Mouse (Mus musculus) mouse trophoblast stem cell (cell line): ENCODE measurements around the gene Tmem254c.
"Not testable (repeated sequence)": the region's sequence is repeated elsewhere in the genome, so short reads cannot be mapped to it uniquely, and the experiment has no call there.

ENCODE experiments used
- in situ Hi-C, 2 experiments: fragments of 300-500 bp; cut with MseI, MboI; formaldehyde crosslinking; loops; 2 replicates in 1 of 2; 3 replicates in 1 of 2; pipeline ENCODE4 v1.15.1; 2025

Tmem254c gene

GRCm38 (mm10) chr14:26067325-26067633 lies at the start of gene Tmem254c:
Gene Tmem254c, minus strand, starts transcription at chr14:26067355.
- in situ Hi-C loops = not testable (repeated sequence)

- in situ Hi-C loops = not testable (repeated sequence)
Observed at GRCm38 (mm10) chr14:26097622-26098021, 30.5 kb upstream of the Tmem254c start.

GRCm38 (mm10) chr14:26081997-26082396 lies 14.8 kb upstream of the Tmem254c start, which contains the start of gene Cphx3:
Gene Cphx3, plus strand, starts transcription at chr14:26082297.
- in situ Hi-C loops = not testable (repeated sequence)

- in situ Hi-C loops = not testable (repeated sequence)
Observed at GRCm38 (mm10) chr14:26081216-26081615, 14.1 kb upstream of the Tmem254c start, which contains the start of gene Cphx2. Gene Cphx2, plus strand, starts transcription at chr14:26081516.

- in situ Hi-C loops = not testable (repeated sequence)
Observed at GRCm38 (mm10) chr14:26076620-26077390, 9.7 kb upstream of the Tmem254c start.

- in situ Hi-C loops = not testable (repeated sequence)
Observed at GRCm38 (mm10) chr14:26066574-26067324, 406 bp downstream of the Tmem254c start.

GRCm38 (mm10) chr14:26059362-26059761 lies 7.8 kb downstream of the Tmem254c start:
- in situ Hi-C loops = not testable (repeated sequence)

- in situ Hi-C loops = not testable (repeated sequence)
Observed at GRCm38 (mm10) chr14:26058184-26058583, 9.0 kb downstream of the Tmem254c start.

- in situ Hi-C loops = not testable (repeated sequence)
Observed at GRCm38 (mm10) chr14:26048767-26049166, 18.4 kb downstream of the Tmem254c start.

GRCm38 (mm10) chr14:26047026-26047425 lies 20.1 kb downstream of the Tmem254c start:
- in situ Hi-C loops = not testable (repeated sequence)

- in situ Hi-C loops = not testable (repeated sequence)
Observed at GRCm38 (mm10) chr14:26045007-26045406, 22.1 kb downstream of the Tmem254c start.

- in situ Hi-C loops = not testable (repeated sequence)
Observed at GRCm38 (mm10) chr14:26042611-26043010, 24.5 kb downstream of the Tmem254c start, which contains the start of gene Gm9780. Gene Gm9780, minus strand, starts transcription at chr14:26042711.

GRCm38 (mm10) chr14:26035439-26035838 lies 31.7 kb downstream of the Tmem254c start:
- in situ Hi-C loops = not testable (repeated sequence)

- in situ Hi-C loops = not testable (repeated sequence)
Observed at GRCm38 (mm10) chr14:26034364-26034763, 32.8 kb downstream of the Tmem254c start.

- in situ Hi-C loops = not testable (repeated sequence)
Observed at GRCm38 (mm10) chr14:26025653-26026052, 41.5 kb downstream of the Tmem254c start.

- in situ Hi-C loops = not testable (repeated sequence)
Observed at GRCm38 (mm10) chr14:26022831-26023230, 44.3 kb downstream of the Tmem254c start.

GRCm38 (mm10) chr14:26021555-26021954 lies 45.6 kb downstream of the Tmem254c start:
- in situ Hi-C loops = not testable (repeated sequence)

- in situ Hi-C loops = not testable (repeated sequence)
Observed at GRCm38 (mm10) chr14:26016414-26016813, 50.7 kb downstream of the Tmem254c start.
